Mouse (Mus musculus) CD4-positive, CD25-positive, alpha-beta regulatory T cell, adult 9 weeks (primary cell): ENCODE results near the gene Card11. TPM values are rescaled to one million over a fixed set of nuclear protein-coding genes. Genes with fewer than 3 reads are reported as not detected.

Source experiments
- polyA plus RNA-seq: library from polyadenylated mRNA; unstranded; fragments of 100-300 nt; shearing (Covaris generic); gene quantifications from one replicate; pipeline ENCODE4 v1.2.1, GENCODE M21; 2017

Gene Card11
- 97.0 TPM for polyA plus RNA-seq

GRCm38 (mm10) chr5:141000349-141000748, at the start of gene Card11:
TSS of gene Card11 (minus strand) at chr5:141000582.

GRCm38 (mm10) chr5:140830314-140831063, 169.9 kb downstream of the Card11 start, which contains the start of gene Gna12:
TSS of gene Gna12 (minus strand) at chr5:140830431.

Other genes with a start within 250 kb of the Card11 start
- 2.0 TPM for gene Gna12, start 170.2 kb downstream of the Card11 start, polyA plus RNA-seq
- gene Sdk1, start 240.9 kb upstream of the Card11 start, polyA plus RNA-seq, result not detected